Mouse (Mus musculus): ENCODE results near the gene Lat2.

The Lat2 gene

GRCm38 (mm10) chr5:134614802-134615201, at the start of gene Lat2:
Lat2 (minus strand) TSS chr5:134615025.
- DNase-seq: peak; percentile 43

- no peak for DNase-seq
Observed at GRCm38 (mm10) chr5:134656708-134657107, 41.9 kb upstream of the Lat2 start.

- DNase-seq: peak; percentile 93
Observed at GRCm38 (mm10) chr5:134652015-134652414, 37.2 kb upstream of the Lat2 start.

GRCm38 (mm10) chr5:134650926-134651325, 36.1 kb upstream of the Lat2 start:
- DNase-seq: peak; percentile 88

- peak; percentile 51 for DNase-seq
Observed at GRCm38 (mm10) chr5:134648976-134649375, 34.2 kb upstream of the Lat2 start.

- DNase-seq: no peak
Observed at GRCm38 (mm10) chr5:134647394-134647793, 32.6 kb upstream of the Lat2 start.

GRCm38 (mm10) chr5:134646461-134646860, 31.6 kb upstream of the Lat2 start:
- DNase-seq: no peak

GRCm38 (mm10) chr5:134644643-134645118, 29.9 kb upstream of the Lat2 start:
- peak; percentile 96 for DNase-seq

- DNase-seq: no peak
Observed at GRCm38 (mm10) chr5:134644121-134644520, 29.3 kb upstream of the Lat2 start.

GRCm38 (mm10) chr5:134640371-134640770, 25.5 kb upstream of the Lat2 start:
- DNase-seq: no peak

- peak; percentile 98 for DNase-seq
Observed at GRCm38 (mm10) chr5:134639269-134639682, 24.5 kb upstream of the Lat2 start, which contains the start of gene Eif4h. Eif4h (minus strand) TSS chr5:134639490.

GRCm38 (mm10) chr5:134638461-134639268, 23.8 kb upstream of the Lat2 start:
- no peak for DNase-seq

GRCm38 (mm10) chr5:134637820-134638367, 23.1 kb upstream of the Lat2 start:
- no peak for DNase-seq

- DNase-seq: no peak
Observed at GRCm38 (mm10) chr5:134632841-134633240, 18.0 kb upstream of the Lat2 start.

- DNase-seq: no peak
Observed at GRCm38 (mm10) chr5:134630835-134631234, 16.0 kb upstream of the Lat2 start.

GRCm38 (mm10) chr5:134629508-134629907, 14.7 kb upstream of the Lat2 start:
- no peak for DNase-seq

- DNase-seq: no peak
Observed at GRCm38 (mm10) chr5:134622069-134622468, 7.2 kb upstream of the Lat2 start.

GRCm38 (mm10) chr5:134621099-134621640, 6.3 kb upstream of the Lat2 start:
- peak; percentile 49 for DNase-seq

- DNase-seq: no peak
Observed at GRCm38 (mm10) chr5:134620457-134620856, 5.6 kb upstream of the Lat2 start.

- peak; percentile 83 for DNase-seq
Observed at GRCm38 (mm10) chr5:134617071-134617470, 2.2 kb upstream of the Lat2 start.

- no peak for DNase-seq
Observed at GRCm38 (mm10) chr5:134615780-134616179, 955 bp upstream of the Lat2 start.

GRCm38 (mm10) chr5:134615380-134615779, 555 bp upstream of the Lat2 start:
- no peak for DNase-seq

- DNase-seq: no peak
Observed at GRCm38 (mm10) chr5:134614296-134614695, 529 bp downstream of the Lat2 start.

GRCm38 (mm10) chr5:134613727-134614126, 1.1 kb downstream of the Lat2 start:
- DNase-seq: no peak
